Mouse (Mus musculus) left cerebral cortex, adult 11 months (tissue): ENCODE measurements around the gene Mapkbp1.

Experiments
- DNase-seq: peaks from one replicate; pipeline ENCODE4 v3.0.0; 2022; ENCODE audit warnings: low spot score

Gene Mapkbp1

GRCm38 (mm10) chr2:120008672-120009071 is 36.2 kb downstream of the Mapkbp1 start:
- DNase-seq = no peak

DNA sequence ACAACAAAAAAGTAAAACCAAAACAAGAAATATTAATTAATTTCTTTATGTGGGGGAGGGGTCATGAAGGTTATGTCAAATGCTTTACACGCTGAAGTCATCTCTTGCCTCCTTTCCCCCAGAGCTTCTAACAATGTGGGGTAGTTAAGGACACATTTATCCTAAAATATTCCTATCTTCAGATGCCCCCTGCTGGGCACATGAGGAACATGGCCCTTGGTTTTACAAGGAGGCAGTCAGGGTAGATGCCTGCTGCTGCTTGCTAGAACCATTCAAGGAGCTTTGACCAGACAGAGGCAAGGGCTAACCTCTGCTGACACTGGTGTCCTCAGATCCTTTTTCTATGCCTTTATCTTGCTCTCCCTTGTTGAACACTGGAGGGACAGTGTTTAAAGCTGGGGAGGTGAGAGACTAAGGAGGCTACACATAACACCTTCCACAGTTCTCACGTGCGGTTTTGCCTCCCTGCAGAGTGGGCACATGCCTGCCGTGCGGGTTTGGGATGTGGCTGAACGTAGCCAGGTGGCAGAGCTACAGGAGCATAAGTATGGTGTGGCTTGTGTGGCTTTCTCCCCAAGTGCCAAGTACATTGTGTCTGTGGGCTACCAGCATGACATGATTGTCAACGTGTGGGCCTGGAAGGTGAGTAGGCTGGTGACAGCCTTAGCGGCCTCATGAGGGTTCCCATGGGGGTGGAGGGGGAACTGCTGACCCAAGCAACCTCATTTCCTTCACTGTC is 39.1 kb downstream of the Mapkbp1 start:
- peak; percentile 46 for DNase-seq

DNA sequence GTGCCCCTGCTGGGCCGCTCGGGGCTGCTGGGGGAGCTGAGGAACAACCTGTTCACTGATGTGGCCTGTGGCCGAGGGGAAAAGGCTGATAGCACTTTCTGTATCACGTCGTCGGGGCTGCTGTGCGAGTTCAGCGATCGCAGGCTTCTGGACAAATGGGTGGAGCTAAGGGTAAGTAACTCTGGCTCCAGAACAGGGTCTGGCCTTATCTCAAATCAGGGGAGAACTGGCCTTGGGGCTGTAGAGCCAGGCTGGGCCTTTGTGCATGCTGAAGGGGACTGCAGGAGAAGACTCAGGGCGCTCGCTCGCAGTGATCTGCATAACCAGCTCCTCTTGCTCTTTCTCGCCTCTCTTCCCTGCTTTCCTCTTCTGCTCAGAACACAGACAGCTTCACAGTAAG is 40.4 kb downstream of the Mapkbp1 start:
- DNase-seq = no peak

DNA sequence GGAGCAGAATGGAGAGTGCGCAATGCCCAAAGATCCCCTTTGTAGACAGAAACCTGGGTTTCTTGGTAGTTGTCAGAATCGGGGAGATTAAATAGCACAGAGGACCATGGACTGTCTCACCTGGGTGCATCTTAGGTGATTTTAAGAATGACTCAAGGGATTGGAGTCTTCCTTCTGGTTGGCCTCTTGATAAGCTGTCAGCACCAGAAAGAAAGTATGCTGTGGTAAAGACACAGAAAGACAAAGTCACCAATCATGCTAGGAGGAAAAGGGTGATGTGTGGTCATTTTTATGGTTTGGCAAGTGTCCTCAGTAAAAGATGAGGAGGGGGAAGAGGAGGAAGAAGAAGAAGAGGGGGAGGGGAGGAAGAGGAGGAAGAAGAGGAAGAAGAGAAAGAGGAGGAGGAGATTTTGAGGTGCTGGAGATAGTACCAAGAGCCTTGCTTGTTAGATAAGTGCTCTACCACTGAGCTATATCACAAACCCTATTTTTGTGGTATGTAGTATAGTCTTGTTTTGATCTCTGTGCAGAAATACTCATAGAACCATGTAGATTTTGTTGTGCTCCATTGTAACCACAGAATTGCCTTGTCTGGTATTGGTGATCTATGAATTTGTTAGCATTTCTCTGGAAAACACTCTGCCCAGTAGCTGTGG is 41.5 kb downstream of the Mapkbp1 start:
- no peak for DNase-seq

DNA sequence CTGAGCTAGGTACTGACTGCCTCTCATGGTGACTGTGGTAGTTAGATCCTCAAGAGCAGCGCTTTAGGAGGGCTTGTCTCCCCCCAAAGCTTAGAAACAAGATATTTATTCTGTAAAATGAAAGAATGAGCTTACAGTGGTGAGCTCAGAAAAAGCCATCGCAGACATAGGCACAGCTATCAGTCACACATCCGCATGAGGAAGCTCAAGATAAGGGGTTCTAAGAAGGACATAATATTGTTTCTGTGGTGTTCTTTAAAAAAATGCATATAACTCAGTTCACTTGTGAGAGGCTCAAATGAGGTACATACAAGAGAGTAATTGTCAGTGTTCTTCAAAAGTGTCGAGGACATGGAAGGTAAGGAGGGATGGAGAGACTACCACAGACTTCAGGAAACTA is 43.4 kb downstream of the Mapkbp1 start:
- no peak for DNase-seq

DNA sequence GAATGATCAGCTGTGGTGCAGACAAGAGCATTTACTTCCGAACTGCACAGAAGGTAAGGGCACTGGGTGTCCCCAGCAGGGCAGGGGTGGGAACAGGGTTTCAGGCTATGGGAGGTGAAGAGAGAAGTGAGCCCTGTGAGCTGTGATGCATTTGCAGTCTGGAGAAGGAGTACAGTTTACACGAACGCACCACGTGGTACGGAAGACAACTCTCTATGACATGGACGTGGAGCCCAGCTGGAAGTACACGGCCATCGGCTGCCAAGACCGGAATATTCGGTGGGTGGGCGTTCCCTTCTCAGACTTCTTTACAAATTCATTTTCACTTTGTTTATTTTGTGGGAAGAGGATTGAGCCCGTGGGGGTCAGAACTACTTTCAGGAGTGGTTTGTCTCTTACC is 45.1 kb downstream of the Mapkbp1 start:
- no peak for DNase-seq

DNA sequence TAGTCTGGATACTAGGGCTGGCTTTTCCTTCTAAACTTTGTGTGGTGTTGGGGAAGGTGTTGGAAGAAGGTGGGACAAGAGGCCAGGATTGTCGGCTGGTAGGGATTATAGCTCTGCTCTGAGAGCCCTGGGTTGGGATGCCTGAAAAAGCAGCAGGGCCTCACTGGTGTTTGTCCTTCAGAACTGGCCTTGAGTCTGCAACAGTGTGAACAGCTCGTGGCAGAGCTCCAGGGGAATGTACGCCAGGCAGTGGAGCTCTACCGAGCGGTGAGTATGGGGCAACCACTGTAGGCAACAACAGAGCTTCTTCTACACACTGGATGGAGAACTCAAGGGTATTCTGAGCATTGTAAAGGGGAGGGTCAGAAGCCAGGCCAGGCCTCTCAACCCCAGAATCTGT is 51.8 kb downstream of the Mapkbp1 start:
- no peak for DNase-seq

DNA sequence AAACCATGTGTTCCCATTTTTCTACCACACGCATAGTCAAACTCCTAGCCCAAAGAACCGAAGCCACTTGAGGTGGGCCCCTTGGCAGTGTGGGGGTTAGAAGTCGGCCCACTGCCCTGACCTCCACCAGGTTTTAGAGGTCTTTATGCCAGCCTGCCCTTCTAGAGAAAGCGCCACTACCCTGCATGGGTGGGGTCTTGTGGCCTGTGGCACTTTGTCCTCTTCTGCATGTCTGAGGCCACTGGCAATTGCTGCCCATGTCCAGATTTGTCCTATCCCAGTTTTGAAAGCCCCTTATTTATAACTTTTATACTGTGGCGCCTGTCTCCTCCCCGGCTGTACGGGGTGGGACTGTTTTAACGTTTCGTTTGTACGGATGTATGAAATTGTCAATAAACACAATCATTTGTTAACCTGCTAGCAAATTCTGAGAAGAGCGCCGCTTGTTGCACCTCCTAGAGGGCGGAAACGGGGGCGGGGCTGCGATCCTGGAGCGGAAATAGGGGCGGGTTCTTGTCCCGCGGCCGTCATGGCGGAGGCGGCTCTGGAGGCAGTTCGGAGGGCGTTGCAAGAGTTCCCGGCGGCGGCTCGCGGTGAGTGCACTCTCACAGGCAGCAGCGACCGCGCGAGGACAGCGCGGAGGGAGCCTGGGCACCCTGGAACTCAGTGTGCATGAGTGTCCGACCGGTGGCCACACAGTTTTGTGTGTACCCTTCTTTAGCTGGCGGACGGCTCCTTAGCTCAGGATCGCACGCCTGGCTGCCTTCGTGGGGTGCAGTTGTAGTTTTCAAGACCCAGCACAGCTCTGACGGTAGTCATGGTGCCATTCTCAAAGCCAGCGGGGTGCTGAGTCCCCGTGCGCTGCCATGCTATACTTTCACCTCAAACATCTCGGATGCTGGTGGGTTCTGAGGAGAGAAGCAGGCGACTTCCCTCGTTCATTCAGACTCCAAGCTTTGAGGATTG is 54.8 kb downstream of the Mapkbp1 start, which contains the start of the genes Jmjd7 and Gm28042:
Gene Jmjd7 (plus strand): TSS at position 500 of the 966 bp plus-strand sequence.
Gene Gm28042 (plus strand): TSS at position 510 of the 966 bp plus-strand sequence.
- DNase-seq = peak; percentile 72

GRCm38 (mm10) chr2:120027950-120028331 is 55.4 kb downstream of the Mapkbp1 start:
- DNase-seq = no peak

- DNase-seq = no peak
Observed at GRCm38 (mm10) chr2:120030380-120030779, 57.9 kb downstream of the Mapkbp1 start.

GRCm38 (mm10) chr2:120032726-120033467 is 60.4 kb downstream of the Mapkbp1 start, which contains the start of gene Pla2g4b:
TSS of gene Pla2g4b (plus strand) at chr2:120033417.
- DNase-seq = no peak

DNA sequence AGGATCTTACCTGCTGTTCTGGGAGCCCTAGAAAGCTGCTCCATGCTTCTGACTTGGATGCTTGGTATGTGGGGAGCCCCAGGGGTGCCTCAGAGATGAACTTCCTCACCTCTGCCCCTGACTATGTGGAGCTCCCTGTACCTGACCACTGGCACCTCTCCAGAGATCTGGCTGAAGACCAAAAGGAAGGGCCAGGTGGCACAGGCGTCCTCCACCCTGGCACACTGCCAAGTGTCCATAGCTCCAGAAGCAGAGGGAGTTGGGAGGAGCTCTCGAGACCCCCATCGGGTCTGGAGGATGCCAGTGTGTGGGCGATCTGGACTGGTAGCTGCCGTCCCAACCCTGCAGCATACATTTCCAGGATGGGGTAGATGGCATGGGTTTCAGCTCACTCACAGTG is 61.2 kb downstream of the Mapkbp1 start:
- no peak for DNase-seq

DNA sequence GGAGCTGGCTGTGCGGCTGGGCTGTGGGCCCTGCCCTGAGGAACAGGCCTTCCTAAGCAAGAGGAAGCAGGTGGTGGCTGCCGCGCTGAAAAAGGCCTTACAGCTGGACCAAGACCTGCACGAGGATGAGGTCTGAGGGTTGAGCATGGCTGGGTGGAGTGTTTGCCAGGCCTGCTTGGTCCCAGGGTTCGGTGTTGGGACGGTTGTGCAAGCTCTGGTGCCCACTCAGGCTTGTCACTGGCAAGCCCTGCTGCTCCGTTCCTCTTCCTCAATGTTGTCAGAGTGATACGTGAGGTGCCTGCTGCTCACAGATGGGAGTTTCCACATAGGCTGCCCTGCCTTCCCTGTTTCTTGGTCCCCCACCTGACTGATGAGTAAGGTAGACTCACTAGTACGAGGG is 65.2 kb downstream of the Mapkbp1 start:
- no peak for DNase-seq

DNA sequence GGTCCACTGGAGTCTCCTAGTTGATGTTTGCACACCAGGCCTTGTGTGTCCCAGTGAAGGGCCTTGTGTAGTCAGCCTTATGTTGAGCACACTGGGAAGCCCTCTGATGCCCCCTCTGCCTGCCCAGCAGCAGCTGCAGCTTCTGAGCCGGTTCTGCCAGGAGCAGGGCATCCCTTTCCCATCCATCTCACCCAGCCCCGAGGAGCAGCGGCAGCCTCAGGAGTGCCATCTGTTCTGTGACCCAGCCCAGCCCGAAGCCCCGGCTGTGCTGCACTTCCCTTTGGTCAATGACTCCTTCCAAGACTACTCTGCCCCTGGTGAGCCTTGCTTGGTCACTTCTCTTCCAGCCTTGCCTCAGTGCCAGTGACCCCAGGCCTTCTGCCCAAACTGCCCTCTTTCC is 68.5 kb downstream of the Mapkbp1 start:
- no peak for DNase-seq

DNA sequence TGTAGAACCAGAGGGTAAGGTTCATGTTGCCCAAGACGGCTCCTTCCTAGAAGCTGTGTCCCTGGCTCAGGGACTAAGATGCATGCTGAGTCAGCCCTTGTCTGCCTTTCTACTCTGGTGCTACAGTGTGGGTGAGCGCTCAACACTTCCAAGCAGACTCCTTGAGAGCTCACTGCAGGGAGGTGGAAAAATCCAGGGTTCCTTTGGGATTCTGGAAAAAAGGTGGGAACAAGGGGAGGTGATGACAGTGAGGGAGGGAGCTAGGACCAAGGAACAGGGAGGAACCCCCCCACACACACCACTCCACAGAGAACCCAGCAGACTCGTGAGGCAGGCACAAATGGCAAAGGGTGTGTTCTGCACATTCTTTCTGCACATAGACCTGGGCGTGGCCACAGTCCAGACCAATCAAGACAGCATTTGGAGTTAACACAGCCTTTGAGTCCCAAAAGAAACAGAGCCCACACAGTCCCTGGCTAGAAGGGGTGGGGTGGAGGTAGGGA is 71.7 kb downstream of the Mapkbp1 start:
- peak; percentile 51 for DNase-seq

DNA sequence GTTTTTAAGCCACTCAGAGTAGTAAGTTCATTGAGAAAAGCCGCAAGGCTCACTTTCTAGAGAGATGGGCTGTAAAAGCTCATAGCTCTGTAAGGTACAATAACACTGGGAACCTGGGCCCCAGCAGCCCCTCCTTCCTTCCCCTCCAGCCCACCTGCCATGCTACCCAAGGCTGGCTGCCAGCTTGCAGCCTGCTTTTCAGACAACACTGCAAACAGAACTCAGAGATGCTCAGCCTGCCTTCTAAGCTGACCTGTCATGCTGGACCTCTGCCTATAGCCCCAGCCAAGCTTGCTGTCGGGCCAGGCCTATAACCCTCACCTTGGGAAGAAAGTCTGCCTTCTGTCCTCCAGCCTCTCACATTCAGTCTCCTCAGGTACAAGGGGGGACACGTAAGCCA is 72.2 kb downstream of the Mapkbp1 start:
- no peak for DNase-seq

- peak; percentile 53 for DNase-seq
Observed at GRCm38 (mm10) chr2:120046486-120047310, 74.2 kb downstream of the Mapkbp1 start.

DNA sequence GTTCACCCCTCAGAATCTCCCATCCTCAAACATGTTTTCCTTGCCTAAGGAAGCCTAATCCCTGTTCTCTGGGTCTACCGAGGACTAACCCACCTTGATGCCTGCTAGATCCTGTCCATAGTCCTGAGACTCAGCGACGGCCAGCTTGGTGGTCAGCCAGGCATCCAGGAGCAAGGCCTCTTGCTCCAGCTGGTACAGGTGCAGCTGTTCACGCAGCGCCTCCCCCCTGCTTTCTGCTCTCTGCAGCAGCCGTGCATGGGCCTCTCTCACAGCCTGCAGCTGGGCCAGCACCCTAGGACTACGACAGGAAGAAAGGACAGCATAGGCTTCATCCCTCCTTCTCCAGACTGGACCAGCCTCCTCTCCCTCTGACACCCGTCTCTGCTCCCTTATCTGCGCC is 75.7 kb downstream of the Mapkbp1 start:
- DNase-seq = no peak

DNA sequence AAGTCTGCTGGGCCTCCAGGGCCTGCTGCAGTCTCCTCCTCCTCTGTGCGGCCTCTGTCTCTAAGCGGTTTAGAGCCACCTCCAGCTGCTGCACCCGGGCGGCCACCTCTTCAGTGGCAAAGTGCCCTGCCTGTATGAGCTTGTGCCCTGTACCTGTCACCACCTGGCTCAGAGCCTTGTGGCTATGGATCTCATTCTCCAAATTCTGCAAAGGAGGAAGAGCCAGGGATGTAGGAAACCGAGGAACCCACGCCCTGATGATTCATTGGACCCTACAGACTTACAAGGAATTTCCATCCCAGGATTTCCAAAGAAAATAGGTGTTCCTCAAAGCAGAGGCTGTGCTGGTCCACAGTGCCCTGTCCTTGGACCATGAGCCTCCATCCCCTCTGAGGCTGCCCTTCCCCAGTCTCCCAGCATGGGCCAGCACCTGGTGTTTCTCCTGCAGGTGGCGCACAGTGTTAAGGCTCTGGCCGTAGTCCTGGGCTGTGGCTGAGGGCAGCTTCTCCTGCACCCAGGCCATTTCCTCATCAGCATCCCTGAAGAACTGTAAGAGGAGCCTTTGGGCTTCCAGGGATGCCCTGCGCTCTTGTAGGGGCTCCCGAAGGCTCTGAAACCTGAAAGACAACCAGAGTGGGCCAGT is 77.3 kb downstream of the Mapkbp1 start:
- no peak for DNase-seq

DNA sequence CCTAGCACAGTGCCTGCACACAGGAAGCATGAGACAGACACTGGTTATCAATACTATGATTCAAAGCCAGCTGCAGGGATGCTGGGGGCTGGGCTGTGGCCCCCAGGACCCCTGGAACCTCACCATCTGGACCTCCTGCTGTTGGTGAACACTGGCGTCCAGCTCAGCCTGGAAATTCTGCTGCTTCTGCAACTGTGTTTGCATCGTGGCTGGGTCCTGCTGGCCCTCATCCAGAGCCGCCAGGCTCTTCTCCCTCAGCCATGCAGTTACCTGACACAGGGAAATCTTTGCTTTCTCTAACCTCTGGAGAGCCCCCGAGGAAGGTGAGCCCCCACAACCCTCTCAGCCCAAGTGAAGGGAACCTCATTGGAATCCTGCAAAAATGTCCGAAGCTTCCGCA is 78.9 kb downstream of the Mapkbp1 start:
- DNase-seq = no peak
